Mouse (Mus musculus) right cerebral cortex, postnatal 25 days (tissue): Measurements from ENCODE around the gene Lgals9.
A peak's percentile ranks its signal among the peaks of the same experiment; 100 is the strongest.
"Not testable (repeated sequence)": the region's sequence is repeated elsewhere in the genome, so short reads cannot be mapped to it uniquely, and the experiment has no call there.

Experiments used
- DNase-seq: peaks from one replicate; pipeline ENCODE4 v3.0.0; 2022

Gene Lgals9

GRCm38 (mm10) chr11:79006417-79006816, 21.7 kb upstream of the Lgals9 start:
- DNase-seq, result no peak

GRCm38 (mm10) chr11:79005578-79006394, 21.0 kb upstream of the Lgals9 start:
- DNase-seq, result no peak

- DNase-seq, result no peak
Measured at GRCm38 (mm10) chr11:79003769-79004638, 19.3 kb upstream of the Lgals9 start.

GRCm38 (mm10) chr11:79003053-79003768, 18.5 kb upstream of the Lgals9 start:
- DNase-seq, result no peak

- no peak for DNase-seq
Measured at GRCm38 (mm10) chr11:79002551-79002951, 17.8 kb upstream of the Lgals9 start.

- DNase-seq, result no peak
Measured at GRCm38 (mm10) chr11:79001871-79002270, 17.1 kb upstream of the Lgals9 start.

- no peak for DNase-seq
Measured at GRCm38 (mm10) chr11:78999118-78999517, 14.4 kb upstream of the Lgals9 start.

GRCm38 (mm10) chr11:78990875-78991543, 6.3 kb upstream of the Lgals9 start:
- DNase-seq, result not testable (repeated sequence)

- no peak for DNase-seq
Measured at GRCm38 (mm10) chr11:78990096-78990495, 5.3 kb upstream of the Lgals9 start.

- not testable (repeated sequence) for DNase-seq
Measured at GRCm38 (mm10) chr11:78989206-78989605, 4.5 kb upstream of the Lgals9 start.

- no peak for DNase-seq
Measured at GRCm38 (mm10) chr11:78986311-78987002, 1.7 kb upstream of the Lgals9 start.

- DNase-seq, result no peak
Measured at GRCm38 (mm10) chr11:78985505-78985904, 759 bp upstream of the Lgals9 start.

GRCm38 (mm10) chr11:78983539-78983938, 1.2 kb downstream of the Lgals9 start:
- no peak for DNase-seq

GRCm38 (mm10) chr11:78982513-78983291, 2.0 kb downstream of the Lgals9 start:
- no peak for DNase-seq

GRCm38 (mm10) chr11:78982042-78982441, 2.7 kb downstream of the Lgals9 start:
- no peak for DNase-seq

- no peak for DNase-seq
Measured at GRCm38 (mm10) chr11:78980083-78980634, 4.6 kb downstream of the Lgals9 start.

GRCm38 (mm10) chr11:78978176-78979019, 6.3 kb downstream of the Lgals9 start:
- peak; percentile 24 for DNase-seq

GRCm38 (mm10) chr11:78976731-78977510, 7.8 kb downstream of the Lgals9 start:
- no peak for DNase-seq
